Comparison of ENCODE assay signal across 7 mouse cellular contexts in the genomic region with DNA sequence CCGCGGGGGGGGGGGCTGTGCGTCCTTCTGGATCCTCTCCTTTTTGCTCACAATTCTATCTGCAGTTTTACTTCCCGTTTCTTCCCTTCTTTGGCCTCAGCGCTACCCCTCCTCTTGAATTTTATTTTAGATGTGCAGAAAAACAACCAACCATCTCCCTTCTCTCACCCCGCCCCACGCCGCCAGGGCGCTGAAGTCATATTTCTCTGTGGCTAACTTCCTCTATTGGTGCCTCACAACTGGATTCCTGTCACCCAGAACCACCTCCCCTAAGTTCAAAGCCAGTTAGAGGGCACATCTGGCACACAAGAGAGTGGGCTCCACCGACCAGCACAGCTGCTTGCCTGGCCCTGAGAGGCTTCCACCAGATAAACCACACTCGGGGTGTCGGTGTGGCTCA. TPM values are rescaled to one million over a fixed set of nuclear protein-coding genes. Genes with fewer than 3 reads are reported as not detected.
DNase-seq lines count a peak whose midpoint lies in the region; ATAC-seq and TF ChIP-seq lines count a peak whose summit lies in the region.

No protein-coding gene starts in this region.

- peak overlapping the region; percentile 10; the same call in 1 of the 2 replicates for H3K27ac ChIP-seq in ES-Bruce4 (ENCODE audit: insufficient read depth, low read length)
- peak overlapping the region; percentile 86 for H3K27ac ChIP-seq in intestine, embryonic 15.5 days

- no peak for ATAC-seq in intestine, embryonic 15.5 days

- no peak for TF ChIP-seq EP300 in ES-Bruce4 (IDR thresholded peaks at IDR 0.05; ENCODE audit: insufficient read depth, low read depth, low read length)

- H3K4me1 ChIP-seq in ES-Bruce4 (ENCODE audit: control insufficient read depth, insufficient read depth, low read length) = peaks cover 2% of the 10 kb centered on the region
- peaks cover 7% of the 10 kb centered on the region for H3K4me1 ChIP-seq in intestine, embryonic 15.5 days (replicated peaks)

- H3K4me2 ChIP-seq in intestine, embryonic 15.5 days (replicated peaks) = peak overlapping the region; percentile 5; the same call in 1 of the 2 replicates

- H3K36me3 ChIP-seq in ES-Bruce4 (ENCODE audit: control insufficient read depth, insufficient read depth, low read length, poor library complexity, severe bottlenecking) = no peaks in the 10 kb centered on the region
- no peaks in the 10 kb centered on the region for H3K36me3 ChIP-seq in intestine, embryonic 15.5 days

- peak; percentile 73 for DNase-seq in CD4-positive helper T cell, adult 2 months (ENCODE audit: low read depth, low spot score)
- DNase-seq in gastrocnemius, postnatal 25 days = peak; percentile 46
- peak; percentile 71 for DNase-seq in lung, postnatal 36 days
- peak; percentile 88 for DNase-seq in thymus, postnatal 0 days (ENCODE audit: low spot score)
- DNase-seq in cerebellum, adult 9-11 months = no peak

- peak overlapping the region; percentile 34 for H3K9ac ChIP-seq in ES-Bruce4 (ENCODE audit: low read depth, poor library complexity, severe bottlenecking)
- H3K9ac ChIP-seq in intestine, embryonic 15.5 days = no peak overlapping the region

- no peaks in the 10 kb centered on the region for H3K27me3 ChIP-seq in ES-Bruce4 (ENCODE audit: control insufficient read depth, insufficient read depth, low read length, poor library complexity, severe bottlenecking)
- H3K27me3 ChIP-seq in intestine, embryonic 15.5 days (replicated peaks) = no peaks in the 10 kb centered on the region

- 0 out of 2 replicates have a peak overlapping the region, but pooled peaks have one; percentile 3 for H3K4me3 ChIP-seq in ES-Bruce4 (ENCODE audit: low read depth, low read length)
- no peak overlapping the region for H3K4me3 ChIP-seq in intestine, embryonic 15.5 days (replicated peaks)

- H3K9me3 ChIP-seq in ES-Bruce4 (replicated peaks; ENCODE audit: control insufficient read depth, insufficient read depth, low read length, poor library complexity, severe bottlenecking) = no peaks in the 10 kb centered on the region
- H3K9me3 ChIP-seq in intestine, embryonic 15.5 days = no peaks in the 10 kb centered on the region

- no peak for TF ChIP-seq POLR2A in ES-Bruce4 (IDR thresholded peaks at IDR 0.05; ENCODE audit: insufficient read depth, low read length)

- TF ChIP-seq CTCF in ES-Bruce4 (IDR thresholded peaks at IDR 0.05; ENCODE audit: low read depth, low read length) = no peak

- 45% methylated on average over 11 of the region's 12 CpGs for WGBS in intestine, embryonic 15.5 days

RNA-seq across cellular contexts. Expression of a gene that starts 16.5 kb away (rescaled TPM):
- polyA plus RNA-seq in ES-Bruce4 (2011; ENCODE audit: insufficient read depth, insufficient read length, low read depth, missing spikeins) = not detected in 2 replicates
- not detected for total RNA-seq in gastrocnemius, postnatal 25 days (2021)
- not detected in 2 replicates for polyA plus RNA-seq in intestine, embryonic 15.5 days (2015; fragmentation: Nextera tagmentation; extraction: Ambion mirVana)
- not detected in 2 replicates for polyA plus RNA-seq in thymus, postnatal 0 days (2015; fragmentation: Nextera tagmentation; extraction: Ambion mirVana)

RNA-seq across cellular contexts. Expression of a gene that starts 22.8 kb away (rescaled TPM):
- polyA plus RNA-seq in ES-Bruce4 (2011; ENCODE audit: insufficient read depth, insufficient read length, low read depth, missing spikeins) = 98.0 and 102 TPM in 2 replicates
- total RNA-seq in gastrocnemius, postnatal 25 days (2021) = 10 to 100 TPM; 19.5 to 20.4 TPM
- polyA plus RNA-seq in intestine, embryonic 15.5 days (2015; fragmentation: Nextera tagmentation; extraction: Ambion mirVana) = 41.3 and 48.2 TPM in 2 replicates
- 64.6 and 73.9 TPM in 2 replicates for polyA plus RNA-seq in thymus, postnatal 0 days (2015; fragmentation: Nextera tagmentation; extraction: Ambion mirVana)
